Mouse (Mus musculus) kidney, embryonic 14.5 days (tissue): ENCODE results near the gene Atp13a2. TPM values are rescaled to one million over a fixed set of nuclear protein-coding genes. Genes with fewer than 3 reads are reported as not detected.

Source experiments
- ATAC-seq: fragments of 200-750 bp; cut with Nextera tagmentation; 2 replicates; pipeline ENCODE4 v1.8.0; 2017; ENCODE audit warnings: moderate number of reproducible peaks, mild to moderate bottlenecking, moderate TSS enrichment, moderate library complexity; ENCODE audit not compliant: low FRiP score, low TSS enrichment
- H3K27ac ChIP-seq: fragments of 300-500 bp; sonication (generic); 2 replicates; pipeline ENCODE4 v1.5.1; 2014; ENCODE audit warnings: low read depth, mild to moderate bottlenecking, low read length, moderate library complexity, mixed read lengths
- H3K27me3 ChIP-seq: fragments of 300-500 bp; sonication (generic); 2 replicates; pipeline ENCODE4 v1.6.1; 2014; ENCODE audit warnings: mild to moderate bottlenecking, low read length; ENCODE audit not compliant: control insufficient read depth, insufficient read depth
- H3K36me3 ChIP-seq: fragments of 300-500 bp; sonication (generic); 2 replicates; pipeline ENCODE4 v1.6.1; 2014; ENCODE audit warnings: low read length, mixed read lengths; ENCODE audit not compliant: control insufficient read depth, insufficient read depth
- H3K4me1 ChIP-seq: fragments of 300-500 bp; sonication (generic); 2 replicates; pipeline ENCODE4 v1.6.1; 2014; ENCODE audit warnings: low read length, mixed read lengths; ENCODE audit not compliant: control insufficient read depth, insufficient read depth
- H3K4me2 ChIP-seq: fragments of 300-500 bp; sonication (generic); replicated peaks from 2 replicates; pipeline ENCODE4 v1.6.1; 2014; ENCODE audit warnings: low read depth, mild to moderate bottlenecking, low read length
- H3K4me3 ChIP-seq: fragments of 300-500 bp; sonication (generic); 2 replicates; pipeline ENCODE4 v1.5.1; 2014; ENCODE audit warnings: mild to moderate bottlenecking, low read length
- H3K9ac ChIP-seq: fragments of 300-500 bp; sonication (generic); 2 replicates; pipeline ENCODE4 v1.6.1; 2014; ENCODE audit warnings: low read depth, mild to moderate bottlenecking, low read length, moderate library complexity
- H3K9me3 ChIP-seq: fragments of 300-500 bp; sonication (generic); 2 replicates; pipeline ENCODE4 v1.6.1; 2016; ENCODE audit warnings: low read length; ENCODE audit not compliant: control insufficient read depth
- WGBS: fragments of 180-500 bp; shearing (Covaris S2); extraction: QIAGEN DNeasy Blood & Tissue Kit; methylation state at CpG from one replicate; pipeline ENCODE4 v1.1.7; 2014; 5-methylcytosine and 5-hydroxymethylcytosine counted together
- polyA plus RNA-seq: library from polyadenylated mRNA; unstranded; fragments of >200 nt; fragmentation: Nextera tagmentation; extraction: Ambion mirVana; gene quantifications from 2 replicates; pipeline ENCODE4 v1.2.1, GENCODE M21; 2014

Atp13a2 gene
- polyA plus RNA-seq, 1 experiment from 2014 or later, result 39.5 TPM

- no peak overlapping the region for H3K27ac ChIP-seq
- H3K36me3 ChIP-seq, result peaks cover 64% of the 10 kb centered on the region
- no peak for ATAC-seq
- 78% methylated on average over 11 of the region's 11 CpGs for WGBS
- H3K9ac ChIP-seq, result no peak overlapping the region
- peaks cover 7% of the 10 kb centered on the region for H3K4me1 ChIP-seq
- H3K27me3 ChIP-seq, result no peaks in the 10 kb centered on the region
- no peaks in the 10 kb centered on the region for H3K9me3 ChIP-seq
- H3K4me2 ChIP-seq, result no peak overlapping the region
- H3K4me3 ChIP-seq, result no peak overlapping the region
These were observed 19.1 kb upstream of the Atp13a2 start for GRCm38 (mm10) chr4:140967386-140968159.

GRCm38 (mm10) chr4:140971691-140972090, 15.0 kb upstream of the Atp13a2 start:
- Histone ChIP-seq H3K4me1 (no peaks in the 10 kb centered on the region), H3K27me3 (no peaks in the 10 kb centered on the region), H3K9ac (no peak overlapping the region), H3K4me3 (no peak overlapping the region), H3K27ac (no peak overlapping the region), H3K4me2 (no peak overlapping the region), H3K36me3 (peaks cover 94% of the 10 kb centered on the region), H3K9me3 (no peaks in the 10 kb centered on the region)
- ATAC-seq, result no peak
- 92% methylated on average over 13 of the region's 13 CpGs for WGBS

GRCm38 (mm10) chr4:140974408-140974807, 12.3 kb upstream of the Atp13a2 start:
- Histone ChIP-seq H3K27ac (no peak overlapping the region), H3K4me2 (no peak overlapping the region), H3K36me3 (peaks cover 95% of the 10 kb centered on the region), H3K9me3 (no peaks in the 10 kb centered on the region), H3K4me3 (no peak overlapping the region), H3K9ac (no peak overlapping the region), H3K4me1 (no peaks in the 10 kb centered on the region), H3K27me3 (no peaks in the 10 kb centered on the region)
- WGBS, result 97% methylated on average over 6 of the region's 6 CpGs
- ATAC-seq, result no peak

GRCm38 (mm10) chr4:140975356-140975755, 11.3 kb upstream of the Atp13a2 start:
- Histone ChIP-seq H3K9ac (no peak overlapping the region), H3K36me3 (peaks cover 90% of the 10 kb centered on the region), H3K27me3 (no peaks in the 10 kb centered on the region), H3K27ac (no peak overlapping the region), H3K4me2 (no peak overlapping the region), H3K4me1 (no peaks in the 10 kb centered on the region), H3K4me3 (no peak overlapping the region), H3K9me3 (no peaks in the 10 kb centered on the region)
- no peak for ATAC-seq
- WGBS, result 94% methylated on average over 7 of the region's 7 CpGs

- H3K4me3 ChIP-seq, result no peak overlapping the region
- H3K4me2 ChIP-seq, result no peak overlapping the region
- H3K9ac ChIP-seq, result no peak overlapping the region
- H3K36me3 ChIP-seq, result peaks cover 72% of the 10 kb centered on the region
- 77% methylated on average over 10 of the region's 10 CpGs for WGBS
- no peak for ATAC-seq
- H3K4me1 ChIP-seq, result no peaks in the 10 kb centered on the region
- H3K27me3 ChIP-seq, result no peaks in the 10 kb centered on the region
- no peaks in the 10 kb centered on the region for H3K9me3 ChIP-seq
- no peak overlapping the region for H3K27ac ChIP-seq
These were observed 9.4 kb upstream of the Atp13a2 start for GRCm38 (mm10) chr4:140977278-140977677.

- H3K4me1 ChIP-seq, result 0 out of 2 replicates have a peak, but pooled peaks cover 2% of the 10 kb centered on the region
- H3K27ac ChIP-seq, result no peak overlapping the region
- no peak overlapping the region for H3K9ac ChIP-seq
- H3K27me3 ChIP-seq, result no peaks in the 10 kb centered on the region
- no peak overlapping the region for H3K4me2 ChIP-seq
- ATAC-seq, result no peak
- peaks cover 64% of the 10 kb centered on the region for H3K36me3 ChIP-seq
- 93% methylated on average over 14 of the region's 14 CpGs for WGBS
- H3K9me3 ChIP-seq, result no peaks in the 10 kb centered on the region
- H3K4me3 ChIP-seq, result no peak overlapping the region
These were observed 8.6 kb upstream of the Atp13a2 start for GRCm38 (mm10) chr4:140977886-140978692.

- H3K4me2 ChIP-seq, result no peak overlapping the region
These were observed 5.1 kb upstream of the Atp13a2 start for GRCm38 (mm10) chr4:140981605-140982004.

GRCm38 (mm10) chr4:140982808-140983207, 3.9 kb upstream of the Atp13a2 start:
- no peak for ATAC-seq
- no peak overlapping the region for H3K27ac ChIP-seq
- peaks cover 8% of the 10 kb centered on the region for H3K4me1 ChIP-seq
- H3K9ac ChIP-seq, result no peak overlapping the region
- H3K4me3 ChIP-seq, result no peak overlapping the region
- no peak overlapping the region for H3K4me2 ChIP-seq
- H3K36me3 ChIP-seq, result peaks cover 19% of the 10 kb centered on the region
- no peaks in the 10 kb centered on the region for H3K27me3 ChIP-seq
- H3K9me3 ChIP-seq, result no peaks in the 10 kb centered on the region
- WGBS, result 39% methylated on average over 4 of the region's 4 CpGs

More at GRCm38 (mm10) chr4:140981605-140982004, 5.1 kb upstream of the Atp13a2 start:
- Histone ChIP-seq H3K4me1 (peaks cover 3% of the 10 kb centered on the region; the same call in 1 of the 2 replicates), H3K9me3 (no peaks in the 10 kb centered on the region), H3K36me3 (peaks cover 31% of the 10 kb centered on the region), H3K9ac (no peak overlapping the region), H3K4me3 (no peak overlapping the region), H3K27ac (no peak overlapping the region), H3K27me3 (no peaks in the 10 kb centered on the region)
- ATAC-seq, result no peak
- WGBS, result 88% methylated on average over 2 of the region's 2 CpGs

GRCm38 (mm10) chr4:140983442-140983841, 3.2 kb upstream of the Atp13a2 start:
- 20% methylated on average over 9 of the region's 9 CpGs for WGBS
- ATAC-seq, result no peak
- no peak overlapping the region for H3K4me3 ChIP-seq
- peaks cover 15% of the 10 kb centered on the region; the same call in 1 of the 2 replicates for H3K36me3 ChIP-seq
- no peak overlapping the region for H3K4me2 ChIP-seq
- H3K9me3 ChIP-seq, result no peaks in the 10 kb centered on the region
- no peaks in the 10 kb centered on the region for H3K27me3 ChIP-seq
- peak overlapping the region; percentile 30; the same call in 1 of the 2 replicates for H3K27ac ChIP-seq
- H3K4me1 ChIP-seq, result peaks cover 8% of the 10 kb centered on the region
- no peak overlapping the region for H3K9ac ChIP-seq
